Mouse (Mus musculus) heart, embryonic 12.5 days (tissue): Measurements from ENCODE around the gene Daglb. TPM values are rescaled to one million over a fixed set of nuclear protein-coding genes. Genes with fewer than 3 reads are reported as not detected.
"Not testable (repeated sequence)": the region's sequence is repeated elsewhere in the genome, so short reads cannot be mapped to it uniquely, and the experiment has no call there.

ENCODE experiments used
- ATAC-seq: fragments of 200-750 bp; cut with Nextera tagmentation; 2 replicates; pipeline ENCODE4 v1.8.0; 2017; ENCODE audit warnings: moderate TSS enrichment, moderate library complexity; ENCODE audit not compliant: insufficient number of reproducible peaks, low FRiP score
- H3K27ac ChIP-seq: fragments of 300-500 bp; sonication (generic); 2 replicates; pipeline ENCODE4 v1.5.1; 2016; ENCODE audit warnings: mild to moderate bottlenecking, moderate library complexity; ENCODE audit not compliant: poor library complexity, severe bottlenecking
- H3K27me3 ChIP-seq: fragments of 300-500 bp; sonication (generic); replicated peaks from 2 replicates; pipeline ENCODE4 v1.6.1; 2016; ENCODE audit warnings: mild to moderate bottlenecking, moderate library complexity
- H3K36me3 ChIP-seq: fragments of 300-500 bp; sonication (generic); 2 replicates; pipeline ENCODE4 v1.6.1; 2016; ENCODE audit warnings: mild to moderate bottlenecking, moderate library complexity
- H3K4me1 ChIP-seq: fragments of 300-500 bp; sonication (generic); replicated peaks from 2 replicates; pipeline ENCODE4 v1.6.1; 2016; ENCODE audit warnings: mild to moderate bottlenecking
- H3K4me2 ChIP-seq: fragments of 300-500 bp; sonication (generic); 2 replicates; pipeline ENCODE4 v1.6.1; 2016; ENCODE audit warnings: mild to moderate bottlenecking, moderate library complexity
- H3K4me3 ChIP-seq: fragments of 300-500 bp; sonication (generic); 2 replicates; pipeline ENCODE4 v1.5.1; 2016; ENCODE audit warnings: mild to moderate bottlenecking
- H3K9ac ChIP-seq: fragments of 300-500 bp; sonication (generic); 2 replicates; pipeline ENCODE4 v1.6.1; 2016; ENCODE audit warnings: mild to moderate bottlenecking, moderate library complexity
- H3K9me3 ChIP-seq: fragments of 300-500 bp; sonication (generic); replicated peaks from 2 replicates; pipeline ENCODE4 v1.6.1; 2016; ENCODE audit warnings: mild to moderate bottlenecking, moderate library complexity
- WGBS: fragments of 180-500 bp; shearing (Covaris S2); methylation state at CpG from one replicate; pipeline ENCODE4 v1.1.7; 2016; 5-methylcytosine and 5-hydroxymethylcytosine counted together
- polyA plus RNA-seq: library from polyadenylated mRNA; unstranded; fragments of >200 nt; fragmentation: Nextera tagmentation; extraction: Ambion mirVana; gene quantifications from 2 replicates; pipeline ENCODE4 v1.2.1, GENCODE M21; 2016

Gene Daglb
- polyA plus RNA-seq, 1 experiment from 2014 or later, result 10.6 TPM

GRCm38 (mm10) chr5:143487193-143487592 lies 22.8 kb downstream of the Daglb start:
- 88% methylated on average over 10 of the region's 10 CpGs for WGBS
- ATAC-seq, result no peak

GRCm38 (mm10) chr5:143487998-143488397 lies 23.6 kb downstream of the Daglb start:
- no peak overlapping the region for H3K9ac ChIP-seq
- H3K4me3 ChIP-seq, result no peak overlapping the region
- 83% methylated on average over 5 of the region's 5 CpGs for WGBS
- no peaks in the 10 kb centered on the region for H3K4me1 ChIP-seq
- H3K27ac ChIP-seq, result no peak overlapping the region
- no peak overlapping the region for H3K4me2 ChIP-seq
- ATAC-seq, result no peak
- H3K9me3 ChIP-seq, result no peaks in the 10 kb centered on the region
- no peaks in the 10 kb centered on the region for H3K27me3 ChIP-seq
- peaks cover 45% of the 10 kb centered on the region for H3K36me3 ChIP-seq

More at GRCm38 (mm10) chr5:143487193-143487592, 22.8 kb downstream of the Daglb start:
- Histone ChIP-seq H3K4me1 (no peaks in the 10 kb centered on the region), H3K9me3 (no peaks in the 10 kb centered on the region), H3K4me2 (no peak overlapping the region), H3K36me3 (peaks cover 49% of the 10 kb centered on the region), H3K27ac (no peak overlapping the region), H3K4me3 (no peak overlapping the region), H3K9ac (no peak overlapping the region), H3K27me3 (no peaks in the 10 kb centered on the region)

- 78% methylated on average over 14 of the region's 14 CpGs for WGBS
- H3K9ac ChIP-seq, result no peak overlapping the region
These were observed 25.5 kb downstream of the Daglb start for GRCm38 (mm10) chr5:143489749-143490342.

GRCm38 (mm10) chr5:143491736-143492135 lies 27.4 kb downstream of the Daglb start:
- Histone ChIP-seq H3K4me3 (no peak overlapping the region), H3K27ac (no peak overlapping the region), H3K9ac (no peak overlapping the region), H3K36me3 (peaks cover 28% of the 10 kb centered on the region), H3K4me1 (no peaks in the 10 kb centered on the region), H3K9me3 (no peaks in the 10 kb centered on the region), H3K4me2 (no peak overlapping the region), H3K27me3 (no peaks in the 10 kb centered on the region)
- WGBS, result 84% methylated on average over 4 of the region's 4 CpGs
- ATAC-seq, result no peak

More at GRCm38 (mm10) chr5:143489749-143490342, 25.5 kb downstream of the Daglb start:
- Histone ChIP-seq H3K9me3 (no peaks in the 10 kb centered on the region), H3K27ac (no peak overlapping the region), H3K27me3 (no peaks in the 10 kb centered on the region), H3K4me3 (no peak overlapping the region), H3K36me3 (peaks cover 36% of the 10 kb centered on the region), H3K4me1 (no peaks in the 10 kb centered on the region), H3K4me2 (no peak overlapping the region)
- no peak for ATAC-seq

- H3K4me3 ChIP-seq, result no peak overlapping the region
- H3K9me3 ChIP-seq, result no peaks in the 10 kb centered on the region
- no peak overlapping the region for H3K27ac ChIP-seq
- no peak overlapping the region for H3K4me2 ChIP-seq
- 78% methylated on average over 9 of the region's 10 CpGs for WGBS
- ATAC-seq, result no peak
- H3K27me3 ChIP-seq, result no peaks in the 10 kb centered on the region
- no peak overlapping the region for H3K9ac ChIP-seq
- peaks cover 21% of the 10 kb centered on the region for H3K36me3 ChIP-seq
- H3K4me1 ChIP-seq, result no peaks in the 10 kb centered on the region
These were observed 28.8 kb downstream of the Daglb start for GRCm38 (mm10) chr5:143493163-143493562.

GRCm38 (mm10) chr5:143495708-143496107 lies 31.3 kb downstream of the Daglb start:
- H3K9me3 ChIP-seq, result no peaks in the 10 kb centered on the region
- H3K9ac ChIP-seq, result no peak overlapping the region
- no peak for ATAC-seq
- H3K36me3 ChIP-seq, result peaks cover 28% of the 10 kb centered on the region
- WGBS, result 90% methylated on average over 6 of the region's 6 CpGs
- no peak overlapping the region for H3K27ac ChIP-seq
- no peak overlapping the region for H3K4me3 ChIP-seq
- H3K27me3 ChIP-seq, result no peaks in the 10 kb centered on the region
- no peak overlapping the region for H3K4me2 ChIP-seq
- no peaks in the 10 kb centered on the region for H3K4me1 ChIP-seq

GRCm38 (mm10) chr5:143497451-143497850 lies 33.1 kb downstream of the Daglb start:
- no peak overlapping the region for H3K9ac ChIP-seq
- H3K27me3 ChIP-seq, result no peaks in the 10 kb centered on the region
- H3K27ac ChIP-seq, result no peak overlapping the region
- H3K4me1 ChIP-seq, result no peaks in the 10 kb centered on the region
- H3K36me3 ChIP-seq, result peaks cover 35% of the 10 kb centered on the region
- no peak overlapping the region for H3K4me3 ChIP-seq
- H3K9me3 ChIP-seq, result no peaks in the 10 kb centered on the region
- WGBS, result 75% methylated on average over 3 of the region's 3 CpGs
- ATAC-seq, result no peak
- no peak overlapping the region for H3K4me2 ChIP-seq

- 84% methylated on average over 7 of the region's 7 CpGs for WGBS
- no peak for ATAC-seq
- Histone ChIP-seq H3K9me3 (no peaks in the 10 kb centered on the region), H3K4me1 (no peaks in the 10 kb centered on the region), H3K4me2 (no peak overlapping the region), H3K36me3 (peaks cover 47% of the 10 kb centered on the region), H3K9ac (no peak overlapping the region), H3K27me3 (no peaks in the 10 kb centered on the region), H3K27ac (no peak overlapping the region), H3K4me3 (no peak overlapping the region)
These were observed 34.8 kb downstream of the Daglb start for GRCm38 (mm10) chr5:143499197-143499596.

- H3K4me3 ChIP-seq, result no peak overlapping the region
- peaks cover 48% of the 10 kb centered on the region for H3K36me3 ChIP-seq
- H3K27me3 ChIP-seq, result no peaks in the 10 kb centered on the region
- no peaks in the 10 kb centered on the region for H3K9me3 ChIP-seq
- H3K27ac ChIP-seq, result no peak overlapping the region
- ATAC-seq, result no peak
- WGBS, result 78% methylated on average over 4 of the region's 4 CpGs
- no peak overlapping the region for H3K9ac ChIP-seq
- no peaks in the 10 kb centered on the region for H3K4me1 ChIP-seq
- no peak overlapping the region for H3K4me2 ChIP-seq
These were observed 35.3 kb downstream of the Daglb start for GRCm38 (mm10) chr5:143499686-143500085.

- H3K4me3 ChIP-seq, H3K4me2 ChIP-seq, H3K9ac ChIP-seq, H3K9me3 ChIP-seq, H3K27me3 ChIP-seq, ATAC-seq, H3K4me1 ChIP-seq, H3K27ac ChIP-seq: not testable (repeated sequence)
- 90% methylated on average over 13 of the region's 14 CpGs for WGBS
- peaks cover 57% of the 10 kb centered on the region for H3K36me3 ChIP-seq
These were observed 36.3 kb downstream of the Daglb start for GRCm38 (mm10) chr5:143500711-143501110.

GRCm38 (mm10) chr5:143501140-143501539 lies 36.8 kb downstream of the Daglb start:
- Histone ChIP-seq H3K4me1 (no peaks in the 10 kb centered on the region), H3K4me2 (no peak overlapping the region), H3K27ac (no peak overlapping the region), H3K36me3 (peaks cover 57% of the 10 kb centered on the region), H3K9me3 (no peaks in the 10 kb centered on the region), H3K9ac (no peak overlapping the region), H3K27me3 (no peaks in the 10 kb centered on the region), H3K4me3 (no peak overlapping the region)
- no peak for ATAC-seq
- WGBS, result 83% methylated on average over 8 of the region's 8 CpGs

- H3K4me2 ChIP-seq, result no peak overlapping the region
- H3K4me3 ChIP-seq, result no peak overlapping the region
- peaks cover 61% of the 10 kb centered on the region for H3K36me3 ChIP-seq
- no peaks in the 10 kb centered on the region for H3K9me3 ChIP-seq
- whole genome bisulfite sequencing, result 82% methylated on average over 2 of the region's 2 CpGs
- H3K27me3 ChIP-seq, result no peaks in the 10 kb centered on the region
- no peak overlapping the region for H3K9ac ChIP-seq
- ATAC-seq, result no peak
- no peak overlapping the region for H3K27ac ChIP-seq
- H3K4me1 ChIP-seq, result no peaks in the 10 kb centered on the region
These were observed 37.3 kb downstream of the Daglb start for GRCm38 (mm10) chr5:143501649-143502048.
